Mouse (Mus musculus) brain, embryonic 14.5 days (tissue): ENCODE data around the gene Cdt1.

ENCODE experiments used
- CTCF ChIP-seq: fragments of 200-500 bp; IDR thresholded peaks from 2 replicates; pipeline ENCODE4 v1.5.1; 2012; ENCODE audit warnings: inconsistent platforms, mild to moderate bottlenecking, moderate library complexity, borderline replicate concordance; ENCODE audit not compliant: insufficient read depth, insufficient read length; ENCODE audit errors: extremely low read depth
- POLR2A ChIP-seq: fragments of 200-500 bp; IDR thresholded peaks from 2 replicates; pipeline ENCODE4 v1.6.1; 2012; ENCODE audit warnings: mild to moderate bottlenecking, inconsistent platforms, borderline replicate concordance; ENCODE audit not compliant: poor library complexity, insufficient read depth, insufficient read length, severe bottlenecking; ENCODE audit errors: extremely low read depth

DNA sequence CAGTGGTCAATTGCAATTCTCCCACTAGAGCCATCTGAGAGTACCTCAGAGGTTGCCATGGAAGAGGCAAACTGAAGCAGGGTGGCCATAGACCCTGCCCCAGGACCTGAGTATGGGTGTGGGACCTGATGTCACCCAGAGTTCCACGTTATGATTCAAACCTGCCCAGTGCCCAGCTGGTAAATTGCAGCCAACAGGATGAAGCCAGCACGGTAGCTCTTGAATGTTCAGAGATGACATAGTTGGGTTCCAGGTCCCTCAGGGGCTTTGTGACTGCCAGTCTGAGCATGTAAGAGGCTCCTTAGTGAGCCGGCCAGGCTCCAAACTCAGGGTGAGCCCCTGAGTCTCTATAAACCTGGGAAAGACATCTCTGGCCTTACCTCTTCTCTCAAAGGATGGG, 41.7 kb upstream of the Cdt1 start:
- TF ChIP-seq CTCF (no peak), POLR2A (no peak)
